ENCODE assay signal across 21 mouse cellular contexts in the genomic region with DNA sequence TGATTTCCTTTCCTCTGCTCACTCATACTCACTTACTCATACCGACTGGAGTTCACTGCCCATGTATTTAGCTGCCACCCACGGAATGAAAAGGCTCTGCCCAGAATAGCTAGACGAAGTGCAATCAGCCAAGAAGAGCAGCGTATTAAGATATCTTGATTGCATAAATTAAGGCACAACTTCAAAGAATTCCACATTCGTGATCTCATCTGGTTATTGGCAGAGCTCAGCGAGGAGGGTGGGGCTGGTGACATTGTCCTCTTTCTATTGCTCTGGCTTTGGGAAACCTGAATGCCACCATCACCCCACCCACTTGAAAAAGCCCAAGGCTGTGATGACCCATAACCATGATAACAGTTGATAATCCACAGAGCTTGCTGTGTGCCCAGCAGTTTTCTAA. TPM values are rescaled to one million over a fixed set of nuclear protein-coding genes. Genes with fewer than 3 reads are reported as not detected.
A peak's percentile ranks its signal among the peaks of the same experiment; 100 is the strongest.
DNase-seq lines count a peak whose midpoint lies in the region; ATAC-seq lines count a peak whose summit lies in the region.
"Had no signal": no experiment of that assay in that cellular context is flagged by ENCODE, and none has a peak within 500 bp of the region (broad histone marks: within the 10 kb centered on the region; RNA-seq: fewer than 3 reads in every experiment).

No protein-coding gene starts in this region.

- no peak for ATAC-seq in midbrain, embryonic 14.5 days (ENCODE audit: low FRiP score, low TSS enrichment)

- no peak overlapping the region for H3K4me3 ChIP-seq in midbrain, embryonic 14.5 days (replicated peaks; ENCODE audit: low read depth, low read length)
- H3K4me3 ChIP-seq: embryonic facial prominence, embryonic 12.5 days; forebrain, embryonic 10.5 days; heart, embryonic 10.5 days; hindbrain, embryonic 15.5 days; limb, embryonic 13.5 days; liver, embryonic 15.5 days; midbrain, embryonic 10.5 days had no signal

- DNase-seq in frontal cortex, postnatal 36 days (ENCODE audit: low spot score in 2 of 2), result peak; percentile 10 to 53
- no peak for DNase-seq in frontal cortex, postnatal 25 days (ENCODE audit: low spot score in 2 of 2)
- DNase-seq in CD4-positive, CD25-positive, alpha-beta regulatory T cell, adult 2 months (ENCODE audit: low read depth, low spot score), result peak; percentile 55
- peak; percentile 35 for DNase-seq in MN1 (ENCODE audit: low spot score)
- peak; percentile 42 for DNase-seq in fat pad, adult 2 months (ENCODE audit: extremely low read depth, low read depth, low spot score)
- DNase-seq in gastrocnemius, postnatal 10 days, result no peak
- no peak for DNase-seq in midbrain, embryonic 14.5 days
- DNase-seq: cerebellum, adult 11-12 months; gastrocnemius, postnatal 25 days; heart, postnatal 14 days; kidney, adult 18-20 months; kidney, postnatal 4 days had no signal

- H3K4me1 ChIP-seq in midbrain, embryonic 14.5 days (ENCODE audit: control insufficient read depth, insufficient read depth, low read length), result no peaks in the 10 kb centered on the region
- H3K4me1 ChIP-seq: embryonic facial prominence, embryonic 12.5 days; forebrain, embryonic 10.5 days; heart, embryonic 10.5 days; hindbrain, embryonic 15.5 days; limb, embryonic 13.5 days; midbrain, embryonic 10.5 days had no signal

- H3K4me2 ChIP-seq in midbrain, embryonic 14.5 days (ENCODE audit: low read length), result no peak overlapping the region
- H3K4me2 ChIP-seq: embryonic facial prominence, embryonic 12.5 days; hindbrain, embryonic 15.5 days; limb, embryonic 13.5 days; liver, embryonic 15.5 days had no signal

- no peak overlapping the region for H3K27ac ChIP-seq in midbrain, embryonic 14.5 days (replicated peaks; ENCODE audit: low read depth, low read length)
- H3K27ac ChIP-seq: embryonic facial prominence, embryonic 12.5 days; forebrain, embryonic 10.5 days; heart, embryonic 10.5 days; hindbrain, embryonic 15.5 days; limb, embryonic 13.5 days; liver, embryonic 15.5 days; midbrain, embryonic 10.5 days had no signal

- no peaks in the 10 kb centered on the region for H3K36me3 ChIP-seq in midbrain, embryonic 14.5 days (ENCODE audit: control insufficient read depth, insufficient read depth, low read length)
- H3K36me3 ChIP-seq: embryonic facial prominence, embryonic 12.5 days; forebrain, embryonic 10.5 days; heart, embryonic 10.5 days; hindbrain, embryonic 15.5 days; limb, embryonic 13.5 days; liver, embryonic 15.5 days; midbrain, embryonic 10.5 days had no signal

- WGBS in midbrain, embryonic 14.5 days, result 57% methylated on average over 6 of the region's 6 CpGs

- no peak overlapping the region for H3K9ac ChIP-seq in midbrain, embryonic 14.5 days (replicated peaks; ENCODE audit: low read length)
- H3K9ac ChIP-seq: embryonic facial prominence, embryonic 12.5 days; hindbrain, embryonic 15.5 days; limb, embryonic 13.5 days; liver, embryonic 15.5 days had no signal

- no peaks in the 10 kb centered on the region for H3K27me3 ChIP-seq in midbrain, embryonic 14.5 days (ENCODE audit: control insufficient read depth, insufficient read depth, low read length)
- H3K27me3 ChIP-seq: CH12.LX; embryonic facial prominence, embryonic 12.5 days; hindbrain, embryonic 15.5 days; limb, embryonic 13.5 days; liver, embryonic 15.5 days had no signal

- no peaks in the 10 kb centered on the region for H3K9me3 ChIP-seq in midbrain, embryonic 14.5 days (ENCODE audit: control insufficient read depth, low read length)
- H3K9me3 ChIP-seq: embryonic facial prominence, embryonic 12.5 days; forebrain, embryonic 10.5 days; heart, embryonic 10.5 days; hindbrain, embryonic 15.5 days; limb, embryonic 13.5 days; liver, embryonic 15.5 days; midbrain, embryonic 10.5 days had no signal

RNA-seq across cellular contexts. Expression of a gene that starts 23.6 kb away (rescaled TPM):
- total RNA-seq in gastrocnemius, postnatal 10 days (2021), result not detected
- not detected in 2 replicates for polyA plus RNA-seq in midbrain, embryonic 14.5 days (2014; fragmentation: Nextera tagmentation; extraction: Ambion mirVana)
- total RNA-seq: gastrocnemius, postnatal 25 days; heart, postnatal 14 days; layer of hippocampus, postnatal 25 days had no signal
- polyA plus RNA-seq: embryonic facial prominence, embryonic 12.5 days; forebrain, embryonic 10.5 days; heart, embryonic 10.5 days; hindbrain, embryonic 15.5 days; limb, embryonic 13.5 days; liver, embryonic 15.5 days; midbrain, embryonic 10.5 days had no signal

RNA-seq across cellular contexts. Expression of a gene that starts 30.0 kb away (rescaled TPM):
- total RNA-seq in gastrocnemius, postnatal 10 days (2021), result 10 to 100 TPM; 12.3 to 14.5 TPM
- polyA plus RNA-seq in midbrain, embryonic 14.5 days (2014; fragmentation: Nextera tagmentation; extraction: Ambion mirVana), result 23.4 and 23.6 TPM in 2 replicates

RNA-seq across cellular contexts. Expression of a gene that starts 50.0 kb away (rescaled TPM):
- 10 to 100 TPM; 14.1 to 14.4 TPM for total RNA-seq in gastrocnemius, postnatal 10 days (2021)
- 0.14 and 0.26 TPM in 2 replicates for polyA plus RNA-seq in midbrain, embryonic 14.5 days (2014; fragmentation: Nextera tagmentation; extraction: Ambion mirVana)

RNA-seq across cellular contexts. Expression of a gene that starts 56.9 kb away (rescaled TPM):
- total RNA-seq in gastrocnemius, postnatal 10 days (2021), result 1 to 10 TPM; 3.4 to 6.5 TPM
- 0.12 TPM in 1 of 2 replicates, not detected in the other for polyA plus RNA-seq in midbrain, embryonic 14.5 days (2014; fragmentation: Nextera tagmentation; extraction: Ambion mirVana)

Comparison
In these comparisons a context has a peak if more than half of its experiments do, and no peak if none do; other contexts are left out.
1. DNase-seq: peak in frontal cortex, postnatal 36 days (2 of 2), CD4-positive, CD25-positive, alpha-beta regulatory T cell, adult 2 months (single experiment), MN1 (single experiment) and fat pad, adult 2 months (single experiment); none in frontal cortex, postnatal 25 days (0 of 2), gastrocnemius, postnatal 10 days (single experiment) and midbrain, embryonic 14.5 days (single experiment).